Mouse (Mus musculus): Measurements from ENCODE around the gene Ccdc40.

- TF ChIP-seq POLR2A (IDR thresholded peaks at IDR 0.05; ENCODE audit: low read depth, low read length) (no peak), CTCF (IDR thresholded peaks at IDR 0.05; ENCODE audit: borderline replicate concordance, insufficient read depth, low read length) (no peak)
Observed at GRCm38 (mm10) chr11:119259977-119260376, 31.6 kb downstream of the Ccdc40 start.
